Mouse (Mus musculus) large intestine, adult 2 months (tissue): ENCODE results near the gene Cep135. TPM values are rescaled to one million over a fixed set of nuclear protein-coding genes. Genes with fewer than 3 reads are reported as not detected.

Experiments used
- DNase-seq: peaks from one replicate; pipeline ENCODE4 v3.0.0-alpha.2; 2012; ENCODE audit warnings: low read depth, low spot score
- WGBS: fragments of 180-500 bp; shearing (Covaris S2); methylation state at CpG from one replicate; pipeline ENCODE4 v1.1.7; 2018; 5-methylcytosine and 5-hydroxymethylcytosine counted together
- polyA plus RNA-seq: library from polyadenylated mRNA; depleted of rRNA; stranded (reverse); fragments of >200 nt; gene quantifications from 2 replicates; pipeline ENCODE4 v1.2.3, GENCODE M21; 2012; rRNA removed

Cep135 gene
- polyA plus RNA-seq, result 0.47 and 1.1 TPM in 2 replicates

- peak; percentile 69 for DNase-seq
Measured at GRCm38 (mm10) chr5:76588551-76589283, at the start of gene Cep135. Gene Cep135, plus strand, starts transcription at chr5:76588698.

GRCm38 (mm10) chr5:76540181-76540580 is 48.3 kb upstream of the Cep135 start:
- DNase-seq, result no peak
- WGBS, result 66% methylated on average over 8 of the region's 8 CpGs

More at GRCm38 (mm10) chr5:76588551-76589283, at the start of gene Cep135:
- WGBS, result under 1% methylated on average over 92 of the region's 92 CpGs

DNA sequence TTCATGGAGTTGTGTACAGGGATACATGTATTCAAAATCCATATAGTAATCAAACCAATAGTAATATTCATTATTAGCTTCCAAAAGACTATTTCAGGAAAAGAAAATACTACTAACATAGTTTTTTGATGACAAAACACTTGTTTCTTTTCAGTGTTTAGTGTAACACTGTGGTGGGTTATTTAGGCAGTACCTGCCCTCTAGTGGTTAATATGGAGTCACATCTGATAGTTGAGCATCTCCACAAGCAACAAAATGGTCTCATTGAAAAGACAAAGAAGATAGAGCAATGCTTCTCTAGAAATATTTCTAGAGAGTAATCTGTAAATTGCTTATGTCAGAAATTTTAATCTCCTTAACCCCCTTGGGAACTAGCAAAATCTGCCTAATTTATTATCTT is 47.7 kb upstream of the Cep135 start:
- DNase-seq, result no peak

GRCm38 (mm10) chr5:76543200-76543599 is 45.3 kb upstream of the Cep135 start:
- DNase-seq, result no peak
- WGBS, result 89% methylated on average over 8 of the region's 8 CpGs

DNA sequence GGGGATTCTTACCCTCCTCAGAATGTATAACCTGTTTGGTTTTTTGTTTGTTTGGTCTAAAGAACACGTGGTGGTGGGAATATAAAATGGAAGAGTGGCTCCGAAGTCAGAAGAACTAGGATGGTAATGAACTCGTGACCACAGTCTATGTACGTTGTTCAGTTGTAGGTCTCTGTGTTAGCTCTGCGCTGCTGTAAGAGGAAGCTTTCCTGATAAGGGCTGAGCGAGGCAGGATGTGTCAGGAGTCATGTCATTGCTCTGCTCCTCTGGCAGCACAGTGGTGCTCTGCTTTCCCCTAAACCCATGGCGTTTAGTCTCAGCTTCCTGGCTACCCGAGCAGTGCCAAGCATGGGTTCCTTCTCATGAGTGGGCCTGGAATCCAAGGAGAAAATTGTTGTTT is 38.1 kb upstream of the Cep135 start:
- no peak for DNase-seq
- WGBS, result 85% methylated on average over 8 of the region's 8 CpGs

GRCm38 (mm10) chr5:76565321-76565720 is 23.2 kb upstream of the Cep135 start:
- DNase-seq, result peak; percentile 27
- 29% methylated on average over 3 of the region's 3 CpGs for WGBS

GRCm38 (mm10) chr5:76574251-76574650 is 14.2 kb upstream of the Cep135 start:
- 85% methylated on average over 7 of the region's 7 CpGs for WGBS
- no peak for DNase-seq

GRCm38 (mm10) chr5:76577026-76577425 is 11.5 kb upstream of the Cep135 start:
- 77% methylated on average over 3 of the region's 3 CpGs for WGBS

DNA sequence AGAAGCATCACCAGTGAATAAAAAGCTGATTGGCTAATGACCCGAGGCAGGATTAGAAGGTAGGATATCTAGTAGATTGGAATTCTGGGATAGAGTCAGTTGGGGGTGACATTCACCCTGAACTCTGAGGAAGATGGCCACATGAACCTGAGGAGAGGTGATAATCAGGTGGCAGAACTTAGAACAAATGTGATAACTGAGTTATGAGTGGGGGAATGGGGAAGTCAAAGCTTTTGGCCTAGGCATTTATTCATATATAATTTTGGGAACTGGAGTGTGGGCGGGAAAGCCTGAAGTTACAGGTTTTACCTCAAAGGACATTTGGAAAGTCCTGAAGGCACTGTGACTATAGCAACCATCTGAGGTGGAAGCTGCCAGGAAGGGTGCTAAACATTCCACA is 3.1 kb upstream of the Cep135 start:
- no peak for DNase-seq

More at GRCm38 (mm10) chr5:76577026-76577425, 11.5 kb upstream of the Cep135 start:
- no peak for DNase-seq

DNA sequence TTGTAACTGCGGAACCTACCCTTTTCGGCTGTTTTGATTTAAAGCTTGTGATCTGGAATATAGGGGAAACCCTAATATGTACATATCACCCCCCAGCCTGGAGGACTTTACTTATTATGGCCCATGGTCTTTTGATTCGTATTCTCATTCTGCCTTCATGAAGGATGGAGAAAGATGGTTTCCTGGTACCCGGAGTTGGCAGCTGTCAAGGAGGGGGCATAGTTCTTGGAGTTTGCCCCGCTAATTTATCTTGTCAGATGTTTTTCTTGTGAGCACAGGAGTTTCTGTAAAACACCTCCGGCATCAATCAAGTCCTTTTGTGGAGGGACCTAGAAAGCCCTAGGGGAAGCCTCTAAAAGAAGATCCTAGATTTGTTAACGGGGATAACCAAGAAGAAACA is 813 bp downstream of the Cep135 start:
- no peak for DNase-seq
- 7% methylated on average over 7 of the region's 7 CpGs for WGBS

More for the DNA sequence above, 3.1 kb upstream of the Cep135 start:
- WGBS, result 83% methylated on average over 2 of the region's 2 CpGs

- no peak for DNase-seq
- 78% methylated on average over 2 of the region's 2 CpGs for WGBS
Measured at GRCm38 (mm10) chr5:76590009-76590408, 1.5 kb downstream of the Cep135 start.

DNA sequence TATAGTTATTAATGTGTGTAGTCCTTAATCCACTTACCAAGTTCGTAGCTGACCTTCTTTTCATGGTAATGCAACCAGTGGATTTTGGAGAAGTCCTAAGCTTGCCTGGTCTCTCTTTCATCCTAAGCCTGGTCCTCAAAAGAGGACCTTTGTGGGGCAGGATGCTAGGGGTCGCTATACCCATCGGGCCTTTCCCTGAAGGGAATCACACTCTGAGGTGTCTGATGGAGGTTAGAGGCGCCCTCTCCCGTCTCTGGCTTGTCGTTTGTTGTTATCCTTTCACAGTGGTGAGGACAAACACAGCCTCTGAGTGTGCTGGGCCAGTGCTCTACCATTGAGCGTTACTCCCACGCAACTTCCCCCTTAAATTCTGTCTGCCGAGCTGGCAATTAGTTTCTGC is 3.4 kb downstream of the Cep135 start:
- WGBS, result 69% methylated on average over 9 of the region's 9 CpGs
- no peak for DNase-seq

- 26% methylated on average over 8 of the region's 8 CpGs for WGBS
- no peak for DNase-seq
Measured at GRCm38 (mm10) chr5:76609702-76610370, 21.3 kb downstream of the Cep135 start.

DNA sequence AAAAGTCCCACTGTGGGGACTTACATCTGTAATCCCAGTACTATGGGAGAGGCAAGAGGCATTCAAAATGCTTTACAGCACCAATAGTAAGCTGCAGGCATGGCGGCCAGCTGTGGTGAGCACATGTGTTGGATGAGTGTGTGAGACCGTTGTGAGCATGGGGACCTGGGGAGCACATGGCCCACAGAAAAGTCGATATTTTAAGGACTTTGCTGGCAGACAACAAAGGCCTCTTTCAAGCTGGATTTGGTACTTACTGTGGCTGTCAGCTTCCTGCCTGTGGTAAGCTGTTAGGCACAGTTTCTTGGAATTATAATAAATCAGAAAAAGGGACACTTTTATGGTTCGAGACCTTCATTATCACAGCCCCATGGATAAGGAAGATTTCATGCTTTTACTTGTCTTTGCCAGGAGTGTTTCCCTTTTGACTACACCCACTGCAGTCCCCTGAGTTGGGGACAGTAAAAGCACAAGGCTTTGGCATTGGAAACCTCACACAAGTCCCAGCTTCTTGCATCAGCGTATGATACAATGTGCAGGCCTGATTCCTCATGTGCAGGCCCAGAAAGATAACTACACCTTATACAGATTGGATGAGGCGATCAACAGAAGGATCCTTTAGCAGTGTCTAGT is 24.5 kb downstream of the Cep135 start:
- no peak for DNase-seq
- WGBS, result 76% methylated on average over 6 of the region's 6 CpGs

GRCm38 (mm10) chr5:76615276-76615675 is 26.8 kb downstream of the Cep135 start:
- no peak for DNase-seq
- 95% methylated on average over 8 of the region's 8 CpGs for WGBS

DNA sequence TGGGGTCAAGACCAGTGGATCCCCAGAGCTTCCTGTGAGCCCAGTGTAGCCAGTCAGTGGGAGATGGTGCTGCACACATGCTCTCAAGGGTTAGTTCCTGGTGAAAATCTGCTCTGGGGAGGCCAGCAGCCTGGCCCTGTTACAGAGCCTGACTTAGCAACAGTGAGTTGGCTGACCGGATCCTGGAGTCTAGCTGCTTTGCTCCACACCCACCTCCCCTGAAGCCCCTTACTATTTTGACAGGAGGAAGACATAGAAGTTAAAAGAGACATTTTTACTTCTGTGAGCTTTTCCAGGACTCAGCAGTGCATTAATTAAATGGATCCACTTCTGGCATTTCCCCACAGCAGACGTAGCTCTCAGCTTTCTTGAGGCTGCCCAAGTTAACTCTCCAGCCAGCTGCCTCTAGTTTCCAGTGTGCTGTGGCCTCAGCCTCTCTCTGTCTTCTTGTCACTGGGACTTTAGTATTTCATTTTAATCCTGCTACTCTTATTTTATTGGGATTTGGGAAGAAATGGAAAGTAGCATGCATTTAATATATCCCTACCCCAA is 27.8 kb downstream of the Cep135 start:
- no peak for DNase-seq
- WGBS, result 93% methylated on average over 2 of the region's 2 CpGs

GRCm38 (mm10) chr5:76618750-76619149 is 30.3 kb downstream of the Cep135 start:
- WGBS, result 69% methylated on average over 7 of the region's 7 CpGs
- DNase-seq, result no peak

DNA sequence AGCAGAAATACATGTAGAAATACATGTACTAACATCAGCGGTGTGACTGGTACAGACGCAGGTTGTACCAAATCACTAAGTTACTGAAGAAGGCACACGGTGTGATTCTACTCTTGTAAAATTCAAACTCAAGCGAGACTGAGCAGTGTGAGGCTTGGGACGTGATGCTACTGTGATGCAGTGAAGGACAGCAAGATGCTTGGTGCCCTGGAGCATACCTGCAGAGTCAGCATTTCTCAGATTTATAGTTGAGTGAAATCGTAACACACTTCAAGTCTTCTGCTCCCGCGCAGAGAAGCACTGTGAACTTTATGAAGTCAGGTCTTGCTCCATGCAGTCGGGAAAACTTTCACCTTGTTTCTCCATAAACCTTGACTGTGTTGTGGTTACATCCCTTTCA is 35.3 kb downstream of the Cep135 start:
- DNase-seq, result no peak
- 94% methylated on average over 9 of the region's 9 CpGs for WGBS

- 68% methylated on average over 1 of the region's 1 CpGs for WGBS
- no peak for DNase-seq
Measured at GRCm38 (mm10) chr5:76627770-76628169, 39.3 kb downstream of the Cep135 start.

DNA sequence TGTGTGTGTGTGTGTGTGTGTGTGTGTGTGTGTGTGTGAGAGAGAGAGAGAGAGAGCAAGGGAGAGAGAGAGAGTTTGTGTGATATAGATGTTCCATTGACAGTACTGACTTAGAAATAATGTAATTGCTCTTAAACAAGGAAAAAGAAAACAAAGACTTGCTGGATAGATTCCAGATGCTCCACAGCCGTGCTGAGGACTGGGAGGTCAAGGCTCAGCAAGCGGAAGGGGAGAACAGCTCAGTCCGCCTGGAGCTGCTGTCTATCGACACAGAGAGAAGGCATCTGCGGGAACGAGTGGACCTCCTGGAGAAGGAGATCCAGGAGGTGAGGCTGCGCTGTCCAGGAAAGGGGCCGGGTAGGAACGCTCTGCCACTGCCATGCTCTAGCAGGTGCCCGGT is 45.5 kb downstream of the Cep135 start:
- DNase-seq, result no peak
- 78% methylated on average over 10 of the region's 10 CpGs for WGBS
